Mouse (Mus musculus) right cerebral cortex, postnatal 25 days (tissue): ENCODE measurements around the gene Blcap.
A peak's percentile ranks its signal among the peaks of the same experiment; 100 is the strongest.

ENCODE experiments used
- DNase-seq: peaks from one replicate; pipeline ENCODE4 v3.0.0; 2022

Blcap gene

DNA sequence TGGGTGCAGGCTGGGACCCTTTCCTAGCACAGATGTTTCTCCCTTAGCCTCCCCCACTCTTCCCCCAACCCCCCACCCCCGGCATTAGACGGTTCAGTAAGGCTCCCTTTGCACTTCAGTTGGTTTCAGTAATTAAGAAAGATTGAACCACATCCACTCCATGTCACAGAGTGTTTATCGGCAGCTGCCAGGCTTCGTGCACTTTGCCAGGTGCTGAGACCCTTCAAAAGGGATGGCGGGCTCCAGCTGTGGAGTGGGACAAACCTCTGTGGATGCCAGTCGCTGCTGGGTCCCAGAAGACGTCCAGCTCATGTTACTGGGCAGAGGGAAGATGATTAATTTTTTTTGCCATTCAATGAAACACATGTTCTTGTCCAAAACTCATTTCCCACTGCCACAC, 52.6 kb downstream of the Blcap start:
- no peak for DNase-seq

DNA sequence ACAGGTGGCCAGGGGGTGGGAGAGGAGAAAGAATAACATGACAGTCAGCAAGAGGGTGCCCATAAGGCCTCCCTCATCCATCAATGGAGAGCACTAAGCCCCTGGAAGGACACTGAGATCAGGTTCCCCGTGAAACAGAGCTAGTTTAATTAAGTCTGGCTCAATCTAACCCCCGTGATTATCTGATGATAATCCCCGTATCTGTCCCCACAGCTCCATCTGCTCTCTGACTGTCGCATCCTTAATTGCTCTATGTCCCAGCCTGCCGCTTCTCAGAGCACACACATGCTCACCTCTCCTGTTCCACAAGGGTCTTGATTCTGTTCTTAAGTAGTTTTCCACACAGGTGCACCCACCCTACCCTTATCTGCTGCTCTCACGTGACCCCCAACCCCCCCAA, 53.5 kb downstream of the Blcap start:
- no peak for DNase-seq

DNA sequence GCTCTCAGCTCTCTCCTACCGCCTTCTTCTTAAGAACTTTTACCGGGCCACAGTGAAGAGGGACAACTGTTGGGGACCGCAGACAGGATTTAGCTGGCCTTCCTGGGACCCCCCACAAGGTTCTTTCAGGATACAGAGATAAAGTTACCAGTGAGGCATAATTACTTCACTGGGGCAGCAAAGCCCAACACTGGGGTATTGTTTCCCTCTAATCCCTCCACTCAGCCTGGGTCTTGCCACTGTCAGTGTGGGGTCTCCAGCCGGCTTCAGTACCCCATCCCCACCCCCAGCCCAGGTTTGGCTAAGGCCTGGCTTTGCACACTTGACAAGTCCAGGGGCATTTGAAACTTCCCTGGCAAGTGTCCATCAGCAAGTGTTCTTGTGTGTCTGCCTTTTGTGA, 56.7 kb downstream of the Blcap start:
- no peak for DNase-seq

DNA sequence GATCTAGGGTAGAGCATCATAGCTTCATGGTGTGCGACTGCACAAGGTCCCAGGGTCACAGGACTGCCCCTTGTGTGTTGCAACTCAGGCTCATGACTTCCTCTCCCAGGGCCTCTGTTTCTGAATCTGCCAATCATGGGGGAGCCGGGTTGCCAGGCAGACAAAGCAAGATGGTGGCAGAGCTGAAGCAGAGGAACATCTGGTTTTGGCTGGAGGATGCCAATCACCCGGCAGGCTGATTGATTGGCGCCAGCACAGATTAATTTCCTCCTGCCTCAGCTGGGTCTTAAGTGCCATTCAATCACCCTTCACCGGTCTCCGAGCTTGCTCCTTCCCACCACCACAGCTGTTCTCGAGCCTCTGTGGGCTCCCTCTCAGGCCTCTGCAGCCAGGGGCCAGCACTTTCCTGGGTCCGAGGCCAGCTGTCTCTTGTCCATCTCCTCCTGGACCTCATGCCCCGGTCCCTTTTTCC, 57.3 kb downstream of the Blcap start:
- DNase-seq = no peak

DNA sequence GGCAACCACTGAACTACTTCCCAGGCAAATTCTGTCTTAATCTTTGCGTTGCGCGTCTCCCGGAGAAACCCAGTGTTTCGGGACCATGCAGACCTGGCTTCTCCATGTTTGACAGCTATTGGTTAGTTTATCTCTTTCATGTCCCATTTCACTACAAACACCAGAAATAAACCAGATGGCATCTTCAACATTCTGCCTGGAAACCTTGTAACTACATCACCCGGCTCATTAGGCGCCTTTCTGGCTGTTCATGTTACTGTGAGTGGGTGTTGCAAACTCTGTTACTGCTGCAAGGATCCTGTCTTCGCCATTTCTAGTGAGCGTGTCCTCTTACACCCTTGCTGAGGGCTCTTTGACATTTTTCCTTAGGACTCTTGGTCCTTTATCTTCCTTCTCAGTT, 58.2 kb downstream of the Blcap start:
- no peak for DNase-seq

DNA sequence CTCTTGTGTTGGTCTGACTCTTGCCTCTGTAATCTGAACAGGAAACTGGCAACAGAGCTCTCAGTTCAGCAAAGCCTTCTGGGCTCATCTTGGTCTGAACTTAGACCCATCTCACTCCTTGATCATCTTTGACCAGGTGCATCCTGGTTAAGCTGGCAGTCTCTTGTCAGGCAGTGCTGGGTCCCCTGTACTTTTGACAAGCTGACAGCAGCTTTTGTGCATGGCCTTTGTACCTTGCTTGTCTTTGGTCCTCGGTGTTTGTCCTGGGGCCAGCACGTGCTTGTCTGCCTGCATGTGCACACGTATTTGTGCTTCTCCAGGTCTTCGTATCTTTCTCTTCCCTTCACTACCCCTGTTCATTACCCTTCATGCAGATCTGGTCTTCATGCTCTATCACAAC, 61.0 kb downstream of the Blcap start:
- no peak for DNase-seq

DNA sequence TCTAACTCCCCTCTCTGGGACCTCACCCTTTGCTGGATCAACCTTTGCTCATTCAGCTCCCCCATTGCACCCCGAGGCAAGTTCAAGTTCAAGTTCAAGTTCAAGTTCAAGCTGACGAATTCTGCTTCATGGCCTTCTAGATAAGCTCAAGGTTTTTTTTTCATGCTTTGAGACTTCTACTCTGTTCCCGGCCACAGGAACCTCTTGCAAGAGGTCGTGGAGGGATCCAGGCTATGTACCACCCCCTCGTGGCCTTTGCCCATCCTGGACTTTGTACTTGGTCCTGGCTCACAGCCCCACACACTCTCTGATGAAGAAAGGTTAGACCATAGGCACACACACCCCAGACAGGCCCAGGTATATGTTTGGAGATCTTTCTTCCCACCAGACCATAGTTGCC, 61.9 kb downstream of the Blcap start:
- no peak for DNase-seq

DNA sequence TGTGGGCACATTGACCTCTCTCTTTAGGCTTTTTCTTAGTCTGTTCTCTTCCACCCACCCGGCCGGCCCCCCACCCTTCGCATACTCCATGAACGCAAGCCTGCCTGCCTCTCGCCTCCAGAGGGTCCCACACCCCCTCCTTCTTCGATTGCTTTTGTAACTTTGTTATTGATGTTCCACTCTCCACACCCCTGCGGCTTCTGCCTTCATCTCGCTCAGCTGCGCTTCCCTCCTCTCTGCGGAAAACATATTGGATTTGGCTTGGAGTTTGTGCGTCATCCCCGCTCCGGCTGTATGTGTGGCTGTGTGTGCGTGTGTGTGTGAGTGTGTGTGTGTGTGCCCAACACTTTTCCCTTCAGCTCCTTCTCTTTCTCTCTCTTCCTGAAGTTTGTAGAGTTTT, 64.3 kb downstream of the Blcap start:
- DNase-seq = peak; percentile 74
